Mouse (Mus musculus) thymus, adult 2 months (tissue): Measurements from ENCODE around the gene Mfap5.

ENCODE experiments used
- CTCF ChIP-seq: fragments of 200-500 bp; IDR thresholded peaks from 2 replicates; pipeline ENCODE4 v1.5.1; 2012; ENCODE audit warnings: mild to moderate bottlenecking, control low read depth, low read length, moderate library complexity, borderline replicate concordance; ENCODE audit not compliant: control insufficient read depth, poor library complexity, insufficient read depth; ENCODE audit errors: extremely low read depth
- POLR2A ChIP-seq: fragments of 200-500 bp; IDR thresholded peaks from 2 replicates; pipeline ENCODE4 v1.6.1; 2012; ENCODE audit warnings: mild to moderate bottlenecking, low read length, control low read depth, moderate library complexity; ENCODE audit not compliant: control insufficient read depth, poor library complexity, insufficient read depth; ENCODE audit errors: extremely low read depth

DNA sequence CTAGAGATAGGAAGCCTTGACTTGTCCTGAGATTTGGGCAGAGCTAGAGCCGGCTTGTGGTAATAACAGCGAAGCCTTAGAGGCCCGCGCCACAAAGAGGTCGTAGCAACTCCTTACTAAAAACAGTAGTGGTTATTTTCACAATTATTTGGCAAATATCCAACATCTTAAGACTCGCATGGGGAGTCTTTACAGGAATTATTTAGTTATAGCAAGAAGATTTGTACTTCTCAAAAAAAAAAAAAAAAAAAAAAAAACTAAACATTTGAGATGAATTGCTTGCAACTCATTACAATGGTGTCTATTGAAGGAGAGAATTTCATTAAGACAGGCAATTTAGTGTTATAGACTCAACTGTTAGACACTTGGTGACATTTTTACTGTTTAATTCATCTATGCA lies 48.5 kb downstream of the Mfap5 start:
- TF ChIP-seq POLR2A = no peak
- no peak for TF ChIP-seq CTCF
